Mouse (Mus musculus) testis, adult 2 months (tissue): ENCODE results near the gene Arhgef28.

ENCODE experiments used
- CTCF ChIP-seq: fragments of 200-500 bp; IDR thresholded peaks from 2 replicates; pipeline ENCODE4 v1.5.1; 2012; ENCODE audit warnings: low read depth, mild to moderate bottlenecking, inconsistent platforms, low read length, moderate library complexity; ENCODE audit not compliant: control insufficient read depth, insufficient read depth, insufficient replicate concordance
- POLR2A ChIP-seq: fragments of 200-500 bp; IDR thresholded peaks from 2 replicates; pipeline ENCODE4 v1.6.1; 2012; ENCODE audit warnings: low read depth, mild to moderate bottlenecking, inconsistent platforms, low read length, moderate library complexity; ENCODE audit not compliant: control insufficient read depth

DNA sequence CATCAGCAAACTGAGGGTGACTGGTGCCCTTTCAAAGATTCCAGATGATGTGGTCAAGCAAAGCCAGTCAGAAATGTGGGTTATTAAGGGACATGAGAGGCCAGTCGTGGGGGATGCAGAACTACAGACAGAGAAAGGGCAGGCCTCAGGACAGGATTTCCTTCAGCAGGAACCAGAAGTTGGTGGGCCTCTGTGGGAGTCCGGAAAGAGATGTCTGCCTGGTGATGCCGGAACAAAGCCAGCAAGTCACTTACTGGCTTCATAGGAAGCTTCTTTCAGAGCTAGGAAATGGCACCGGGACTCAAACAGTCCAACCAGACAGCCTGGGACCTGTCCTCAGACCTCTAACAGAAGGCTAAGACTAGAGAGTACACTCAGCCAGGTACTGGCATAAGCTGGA lies 67.5 kb downstream of the Arhgef28 start:
- TF ChIP-seq CTCF (no peak), POLR2A (no peak)
